Mouse (Mus musculus) cerebellum, adult 2 months (tissue): ENCODE data around the gene Adgre1.

ENCODE experiments used
- CTCF ChIP-seq: fragments of 200-500 bp; IDR thresholded peaks from 2 replicates; pipeline ENCODE4 v1.5.1; 2011; ENCODE audit warnings: low read depth, mild to moderate bottlenecking, control low read depth, low read length, moderate library complexity, borderline replicate concordance; ENCODE audit not compliant: insufficient read depth
- POLR2A ChIP-seq: fragments of 200-500 bp; IDR thresholded peaks from 2 replicates; pipeline ENCODE4 v1.6.1; 2011; ENCODE audit warnings: low read length, control low read depth, borderline replicate concordance; ENCODE audit not compliant: insufficient read depth

DNA sequence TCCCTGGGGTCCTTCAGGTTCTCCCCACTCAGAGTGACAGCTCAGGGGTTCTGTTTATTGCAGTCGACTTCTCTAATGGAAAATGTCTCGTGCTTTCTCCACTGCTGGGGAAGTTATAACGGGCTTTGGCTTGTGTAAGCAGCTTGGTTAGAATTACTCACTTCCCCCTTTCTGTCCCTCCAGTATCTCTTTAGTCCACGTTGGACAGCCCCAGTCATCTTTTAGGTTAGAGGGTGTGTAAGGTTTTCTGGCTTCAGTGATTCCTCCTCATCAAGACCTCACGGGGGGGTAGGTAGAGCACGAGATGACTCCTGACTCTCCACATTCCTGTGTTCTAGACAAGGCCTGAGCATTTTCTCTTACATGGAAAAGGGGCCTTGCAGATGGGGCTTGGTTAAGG is 11.5 kb upstream of the Adgre1 start:
- TF ChIP-seq POLR2A (no peak), CTCF (no peak)
